Mouse (Mus musculus): ENCODE measurements around the gene Trappc6a. TPM values are rescaled to one million over a fixed set of nuclear protein-coding genes. Genes with fewer than 3 reads are reported as not detected.
"Not testable (repeated sequence)": the region's sequence is repeated elsewhere in the genome, so short reads cannot be mapped to it uniquely, and the experiment has no call there.

The Trappc6a gene
- polyA plus RNA-seq, 2 experiments: 58.0 to 79.8 TPM

DNA sequence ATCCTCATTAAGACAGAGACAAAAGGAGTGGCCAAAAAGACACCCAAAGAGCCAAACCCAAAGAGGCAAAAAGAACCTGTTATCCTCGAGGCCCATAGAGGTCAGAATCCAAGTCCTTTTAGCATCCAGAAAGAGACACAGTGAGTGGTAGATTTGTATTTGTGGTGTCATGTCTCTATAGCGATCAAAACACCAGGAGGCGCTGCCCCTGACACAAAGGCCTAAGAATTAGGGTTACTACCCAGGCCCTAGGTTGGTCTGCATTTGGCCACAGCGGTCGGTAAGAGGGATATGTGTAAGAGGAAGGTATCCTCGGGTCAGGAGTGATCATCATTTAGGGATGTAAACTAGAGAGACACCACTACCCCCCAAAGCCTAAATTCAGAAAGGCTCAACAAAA, 1.9 kb upstream of the Trappc6a start:
- DNase-seq (ENCODE audit: low spot score) (no peak), ATAC-seq (ENCODE audit: low FRiP score, low read depth) (no peak)
- Histone ChIP-seq H3K4me3 (replicated peaks; ENCODE audit: low read length) (peak overlapping the region; percentile 84), H3K36me3 (ENCODE audit: control insufficient read depth, insufficient read depth, low read length) (no peaks in the 10 kb centered on the region), H3K27me3 (ENCODE audit: control insufficient read depth, insufficient read depth, low read length) (no peaks in the 10 kb centered on the region), H3K4me1 (ENCODE audit: control insufficient read depth, insufficient read depth, low read length) (peaks cover 7% of the 10 kb centered on the region), H3K9ac (ENCODE audit: low read depth, low read length, severe bottlenecking) (no peak overlapping the region), H3K9me3 (ENCODE audit: control insufficient read depth, low read length) (no peaks in the 10 kb centered on the region), H3K27ac (replicated peaks; ENCODE audit: low read depth, low read length) (no peak overlapping the region), H3K4me2 (replicated peaks; ENCODE audit: low read depth, low read length, severe bottlenecking) (peak overlapping the region; percentile 98; the same call in 1 of the 2 replicates)
- 31% methylated on average over 6 of the region's 6 CpGs for WGBS
- TF ChIP-seq POLR2A (IDR thresholded peaks at IDR 0.05; ENCODE audit: borderline replicate concordance, extremely low read depth, insufficient read depth, insufficient read length): no peak

DNA sequence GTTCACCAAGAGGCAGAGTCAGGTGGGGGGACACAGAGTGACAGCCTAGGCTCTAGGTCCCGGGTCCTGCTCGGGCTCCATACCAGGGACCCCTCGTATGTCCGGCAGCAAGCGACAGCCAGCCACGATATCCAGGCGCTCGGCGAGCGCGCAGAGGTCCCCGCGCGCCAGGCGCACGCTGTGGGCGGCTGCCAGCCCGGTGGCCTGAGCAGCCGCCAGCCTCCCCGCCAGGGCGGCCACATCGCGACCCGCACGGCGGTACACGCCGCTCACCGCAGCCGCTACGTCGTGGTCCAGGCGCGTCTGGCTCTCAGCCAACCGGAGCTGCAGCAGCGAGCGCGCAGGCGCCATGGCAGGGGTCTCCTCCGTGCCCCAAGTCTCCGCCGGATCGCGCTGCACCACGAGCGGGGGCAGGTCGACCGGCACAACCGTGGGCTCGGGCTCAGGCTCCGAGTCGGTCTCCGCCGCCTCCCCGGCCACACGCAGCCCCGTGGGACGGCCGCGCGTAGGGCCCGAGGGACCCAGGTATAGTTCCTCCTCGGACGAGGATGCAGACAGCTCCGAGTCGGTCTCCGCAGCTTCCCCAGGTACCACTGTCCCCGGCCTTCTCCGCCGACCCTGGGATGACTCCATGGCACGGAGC, 1.1 kb upstream of the Trappc6a start:
- no peaks in the 10 kb centered on the region for H3K36me3 ChIP-seq (ENCODE audit: control insufficient read depth, insufficient read depth, low read length)
- H3K9me3 ChIP-seq (ENCODE audit: control insufficient read depth, low read length): no peaks in the 10 kb centered on the region
- peak overlapping the region; percentile 19; the same call in 1 of the 2 replicates for H3K27ac ChIP-seq (replicated peaks; ENCODE audit: low read depth, low read length)
- peak; percentile 49 for DNase-seq (ENCODE audit: low spot score)
- WGBS: 1% methylated on average over 66 of the region's 71 CpGs
- H3K4me2 ChIP-seq (replicated peaks; ENCODE audit: low read depth, low read length, severe bottlenecking): peak overlapping the region; percentile 98
- ATAC-seq (ENCODE audit: low FRiP score, low read depth): no peak; the same call in 1 of the 2 replicates
- TF ChIP-seq POLR2A (IDR thresholded peaks at IDR 0.05; ENCODE audit: borderline replicate concordance, extremely low read depth, insufficient read depth, insufficient read length): 0 out of 2 replicates have a peak, but pooled peaks have one; percentile 13
- peak overlapping the region; percentile 80 for H3K9ac ChIP-seq (ENCODE audit: low read depth, low read length, severe bottlenecking)
- peak overlapping the region; percentile 84 for H3K4me3 ChIP-seq (replicated peaks; ENCODE audit: low read length)
- peaks cover 7% of the 10 kb centered on the region for H3K4me1 ChIP-seq (ENCODE audit: control insufficient read depth, insufficient read depth, low read length)
- no peaks in the 10 kb centered on the region for H3K27me3 ChIP-seq (ENCODE audit: control insufficient read depth, insufficient read depth, low read length)

DNA sequence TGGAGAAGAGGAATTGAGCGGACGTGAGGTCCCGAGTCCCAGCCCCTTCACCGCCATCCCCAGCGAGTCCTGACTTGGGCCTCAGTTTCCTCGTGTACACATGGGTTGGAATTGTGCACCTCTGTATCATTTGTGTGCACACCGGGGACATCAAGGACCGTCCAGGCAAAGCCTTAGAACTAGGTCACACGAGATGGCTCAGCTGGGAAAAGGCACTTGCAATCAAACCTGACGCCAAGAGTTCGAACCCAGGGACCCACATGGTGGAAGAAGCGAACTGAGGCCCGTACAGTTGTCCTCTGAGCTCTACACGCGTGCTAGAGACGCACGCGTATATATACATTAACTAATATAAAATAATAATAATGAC, 598 bp upstream of the Trappc6a start:
- Histone ChIP-seq H3K27me3 (ENCODE audit: control insufficient read depth, insufficient read depth, low read length) (no peaks in the 10 kb centered on the region), H3K36me3 (ENCODE audit: control insufficient read depth, insufficient read depth, low read length) (no peaks in the 10 kb centered on the region), H3K9ac (ENCODE audit: low read depth, low read length, severe bottlenecking) (peak overlapping the region; percentile 80), H3K9me3 (ENCODE audit: control insufficient read depth, low read length) (no peaks in the 10 kb centered on the region), H3K27ac (replicated peaks; ENCODE audit: low read depth, low read length) (peak overlapping the region; percentile 19; the same call in 1 of the 2 replicates), H3K4me2 (replicated peaks; ENCODE audit: low read depth, low read length, severe bottlenecking) (peak overlapping the region; percentile 98), H3K4me3 (replicated peaks; ENCODE audit: low read length) (peak overlapping the region; percentile 84), H3K4me1 (ENCODE audit: control insufficient read depth, insufficient read depth, low read length) (peaks cover 7% of the 10 kb centered on the region)
- 4% methylated on average over 17 of the region's 18 CpGs for WGBS
- TF ChIP-seq POLR2A (IDR thresholded peaks at IDR 0.05; ENCODE audit: borderline replicate concordance, extremely low read depth, insufficient read depth, insufficient read length): no peak
- no peak for ATAC-seq (ENCODE audit: low FRiP score, low read depth)
- no peak for DNase-seq (ENCODE audit: low spot score)

DNA sequence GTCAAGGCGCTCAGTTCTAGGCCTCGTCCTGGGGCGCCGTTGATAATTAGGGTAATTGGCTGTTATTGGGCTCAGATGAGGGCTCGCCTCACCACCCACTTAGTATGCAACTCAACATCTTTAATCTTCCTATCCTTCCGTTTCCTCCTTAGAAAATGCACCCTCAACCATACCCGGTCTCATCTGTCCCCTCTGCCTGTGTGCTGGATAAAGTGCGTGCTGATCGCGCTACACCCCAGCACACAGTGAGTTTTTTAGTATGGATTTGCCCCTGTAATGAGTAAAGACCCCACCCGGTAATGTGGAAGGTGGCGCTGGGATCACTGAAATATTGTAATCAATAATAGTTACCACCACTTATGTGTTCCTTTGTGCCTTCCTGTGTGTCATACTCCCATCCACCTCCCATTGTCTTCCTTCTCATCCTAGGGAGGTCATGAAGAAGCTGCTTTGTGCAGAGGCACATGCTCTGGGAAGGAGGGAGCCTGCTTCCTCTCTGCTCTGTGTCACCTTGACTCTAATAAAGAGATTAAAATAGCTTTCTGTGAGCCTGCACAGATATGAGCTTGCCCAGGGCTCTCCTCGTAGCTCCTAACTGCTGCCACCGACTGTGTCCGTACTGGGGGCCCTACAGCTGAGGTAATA, 851 bp downstream of the Trappc6a start:
- Histone ChIP-seq H3K27ac (replicated peaks; ENCODE audit: low read depth, low read length) (no peak overlapping the region), H3K4me1 (ENCODE audit: control insufficient read depth, insufficient read depth, low read length) (peaks cover 7% of the 10 kb centered on the region), H3K36me3 (ENCODE audit: control insufficient read depth, insufficient read depth, low read length) (no peaks in the 10 kb centered on the region), H3K4me2 (replicated peaks; ENCODE audit: low read depth, low read length, severe bottlenecking) (peak overlapping the region; percentile 98), H3K4me3 (replicated peaks; ENCODE audit: low read length) (peak overlapping the region; percentile 84), H3K9me3 (ENCODE audit: control insufficient read depth, low read length) (no peaks in the 10 kb centered on the region), H3K9ac (ENCODE audit: low read depth, low read length, severe bottlenecking) (peak overlapping the region; percentile 80), H3K27me3 (ENCODE audit: control insufficient read depth, insufficient read depth, low read length) (no peaks in the 10 kb centered on the region)
- ATAC-seq (ENCODE audit: low FRiP score, low read depth) (peak; percentile 5), DNase-seq (ENCODE audit: low spot score) (no peak)
- WGBS: 7% methylated on average over 15 of the region's 15 CpGs
- TF ChIP-seq POLR2A (IDR thresholded peaks at IDR 0.05; ENCODE audit: borderline replicate concordance, extremely low read depth, insufficient read depth, insufficient read length): no peak

DNA sequence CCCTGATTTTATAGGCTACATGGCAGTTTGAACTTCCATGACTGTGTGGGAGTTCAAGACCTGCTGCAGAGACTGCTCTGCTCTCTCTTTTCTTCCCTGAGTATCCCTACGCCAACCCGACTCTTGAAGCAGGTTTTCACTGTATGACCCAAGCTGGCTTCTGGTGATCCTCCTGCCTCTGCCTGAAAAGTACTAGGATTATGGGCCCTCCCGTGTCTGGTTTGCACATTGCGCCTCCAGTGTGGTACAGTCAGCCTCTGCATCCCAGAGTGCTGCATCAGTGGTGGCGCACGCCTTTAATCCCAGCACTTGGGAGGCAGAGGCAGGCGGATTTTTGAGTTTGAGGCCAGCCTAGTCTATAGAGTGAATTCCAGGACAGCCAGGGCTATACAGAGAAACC, 1.6 kb downstream of the Trappc6a start:
- Histone ChIP-seq H3K9me3 (ENCODE audit: control insufficient read depth, low read length) (no peaks in the 10 kb centered on the region), H3K9ac (ENCODE audit: low read depth, low read length, severe bottlenecking) (no peak overlapping the region), H3K27ac (replicated peaks; ENCODE audit: low read depth, low read length) (no peak overlapping the region), H3K27me3 (ENCODE audit: control insufficient read depth, insufficient read depth, low read length) (no peaks in the 10 kb centered on the region), H3K4me2 (replicated peaks; ENCODE audit: low read depth, low read length, severe bottlenecking) (peak overlapping the region; percentile 98; the same call in 1 of the 2 replicates), H3K4me1 (ENCODE audit: control insufficient read depth, insufficient read depth, low read length) (peaks cover 7% of the 10 kb centered on the region), H3K36me3 (ENCODE audit: control insufficient read depth, insufficient read depth, low read length) (no peaks in the 10 kb centered on the region), H3K4me3 (replicated peaks; ENCODE audit: low read length) (peak overlapping the region; percentile 84; the same call in 1 of the 2 replicates)
- ATAC-seq (ENCODE audit: low FRiP score, low read depth) (no peak), DNase-seq (ENCODE audit: low spot score) (no peak)
- WGBS: 94% methylated on average over 7 of the region's 7 CpGs
- TF ChIP-seq POLR2A (IDR thresholded peaks at IDR 0.05; ENCODE audit: borderline replicate concordance, extremely low read depth, insufficient read depth, insufficient read length): no peak

DNA sequence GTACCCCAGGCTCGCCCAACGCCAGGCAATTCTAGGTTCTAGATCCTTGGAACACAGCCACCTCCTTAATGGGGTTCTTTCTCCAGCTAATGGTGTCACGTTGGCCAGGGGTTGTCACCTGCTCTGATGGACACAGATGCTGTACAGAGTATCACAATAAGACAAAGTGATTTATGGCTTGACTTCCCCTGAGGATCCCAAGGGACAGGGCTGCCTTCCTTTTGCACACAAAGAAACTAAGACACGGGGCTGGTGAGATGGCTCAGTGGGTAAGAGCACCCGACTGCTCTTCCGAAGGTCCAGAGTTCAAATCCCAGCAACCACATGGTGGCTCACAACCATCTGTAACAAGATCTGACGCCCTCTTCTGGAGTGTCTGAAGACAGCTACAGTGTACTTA, 3.7 kb downstream of the Trappc6a start:
- not testable (repeated sequence) for H3K27ac ChIP-seq (replicated peaks; ENCODE audit: low read depth, low read length); ATAC-seq (ENCODE audit: low FRiP score, low read depth); H3K9me3 ChIP-seq (ENCODE audit: control insufficient read depth, low read length); H3K27me3 ChIP-seq (ENCODE audit: control insufficient read depth, insufficient read depth, low read length); DNase-seq (ENCODE audit: low spot score); H3K4me1 ChIP-seq (ENCODE audit: control insufficient read depth, insufficient read depth, low read length); H3K4me2 ChIP-seq (replicated peaks; ENCODE audit: low read depth, low read length, severe bottlenecking); H3K9ac ChIP-seq (ENCODE audit: low read depth, low read length, severe bottlenecking); H3K4me3 ChIP-seq (replicated peaks; ENCODE audit: low read length); H3K36me3 ChIP-seq (ENCODE audit: control insufficient read depth, insufficient read depth, low read length)
- WGBS: 81% methylated on average over 7 of the region's 7 CpGs

All from limb, embryonic 14.5 days (tissue).